Mouse (Mus musculus): ENCODE data around the gene Ifngr2.
A peak's percentile ranks its signal among the peaks of the same experiment; 100 is the strongest.
"Not testable (repeated sequence)": the region's sequence is repeated elsewhere in the genome, so short reads cannot be mapped to it uniquely, and the experiment has no call there.

The Ifngr2 gene

DNA sequence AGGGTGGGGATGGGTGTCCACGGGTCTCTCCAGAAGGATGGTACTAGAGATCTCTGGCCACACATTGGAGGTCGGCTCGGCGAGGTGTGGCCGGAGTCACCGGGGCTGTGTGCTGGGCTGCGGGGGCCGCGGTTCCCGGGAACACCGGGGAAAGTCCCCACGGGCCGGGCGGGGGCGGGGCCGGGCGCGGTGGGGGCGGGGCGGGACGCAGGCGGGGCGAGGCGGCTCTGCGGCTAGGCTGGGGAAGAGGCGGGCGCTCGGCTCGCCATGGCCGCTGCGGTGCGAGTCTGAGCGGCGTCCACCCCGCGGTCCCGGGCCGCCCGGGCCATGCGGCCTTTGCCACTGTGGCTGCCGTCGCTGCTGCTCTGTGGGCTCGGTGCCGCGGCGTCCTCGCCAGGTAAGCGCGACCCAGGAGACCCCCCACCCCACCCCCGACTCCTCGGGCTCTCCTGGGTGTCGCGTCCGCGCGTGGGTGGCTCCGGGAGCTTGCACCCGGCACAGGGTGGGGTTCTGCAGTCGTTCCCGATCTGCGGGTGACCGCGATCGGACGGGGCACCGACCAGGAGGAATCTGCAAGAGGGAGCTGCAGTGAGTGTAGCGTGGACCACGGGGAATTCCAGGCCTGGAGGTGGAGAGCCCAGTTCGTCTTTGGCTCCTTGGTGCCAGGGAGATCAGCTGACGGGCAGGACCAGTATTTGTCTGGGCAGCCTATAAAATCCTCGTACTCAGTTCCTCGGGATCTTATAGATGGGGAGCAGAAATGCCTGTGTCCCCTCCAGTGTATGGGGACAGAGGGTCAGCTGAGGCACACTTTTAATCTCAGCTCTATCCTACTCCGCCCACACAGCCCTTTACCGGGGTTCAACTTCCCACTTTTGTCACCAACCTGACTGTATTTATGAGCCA is at the start of gene Ifngr2:
TSS of gene Ifngr2 (plus strand) at position 237 of the 906 bp plus-strand sequence.
- DNase-seq (ENCODE audit: inconsistent ontology term), result peak; percentile 65

DNA sequence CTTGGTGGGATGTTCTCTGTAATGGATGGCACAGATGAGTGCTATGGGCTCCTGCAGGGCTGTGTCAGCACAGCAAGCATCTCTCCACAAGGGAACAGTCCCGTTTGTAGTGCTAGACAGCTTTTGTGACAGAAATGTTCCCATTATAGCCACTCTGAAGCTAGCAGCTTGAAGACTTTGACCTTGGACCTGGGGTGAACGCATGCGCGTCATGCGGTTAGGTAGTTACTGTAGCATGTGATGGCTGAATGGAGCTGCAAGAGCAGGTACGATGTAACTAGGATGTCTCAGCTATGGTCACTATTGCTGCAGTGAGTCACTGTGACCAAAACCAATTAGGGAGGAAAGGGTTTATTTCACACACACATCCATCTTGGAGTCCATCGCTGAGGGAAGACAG is 48.8 kb upstream of the Ifngr2 start:
- no peak for DNase-seq (ENCODE audit: inconsistent ontology term)

DNA sequence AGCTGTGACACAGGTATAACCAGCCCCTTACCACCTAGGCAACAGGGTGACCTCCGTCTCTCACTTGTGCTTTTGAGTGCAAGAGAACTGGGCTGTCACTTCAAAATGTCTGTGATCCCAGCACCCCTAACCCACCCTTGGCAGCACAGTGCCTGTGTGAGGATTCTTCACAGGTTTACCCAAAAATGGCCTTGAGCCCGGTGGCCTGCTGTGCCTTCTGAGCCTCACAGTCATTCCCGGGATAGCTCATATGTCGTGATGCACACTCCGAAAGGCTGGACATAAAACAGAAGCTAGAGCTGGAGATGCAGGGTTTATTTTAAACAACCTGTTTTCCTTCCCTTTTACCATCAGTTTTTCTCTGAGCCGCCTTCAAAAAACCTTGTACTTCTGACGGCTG is 42.2 kb upstream of the Ifngr2 start:
- DNase-seq (ENCODE audit: inconsistent ontology term), result no peak

DNA sequence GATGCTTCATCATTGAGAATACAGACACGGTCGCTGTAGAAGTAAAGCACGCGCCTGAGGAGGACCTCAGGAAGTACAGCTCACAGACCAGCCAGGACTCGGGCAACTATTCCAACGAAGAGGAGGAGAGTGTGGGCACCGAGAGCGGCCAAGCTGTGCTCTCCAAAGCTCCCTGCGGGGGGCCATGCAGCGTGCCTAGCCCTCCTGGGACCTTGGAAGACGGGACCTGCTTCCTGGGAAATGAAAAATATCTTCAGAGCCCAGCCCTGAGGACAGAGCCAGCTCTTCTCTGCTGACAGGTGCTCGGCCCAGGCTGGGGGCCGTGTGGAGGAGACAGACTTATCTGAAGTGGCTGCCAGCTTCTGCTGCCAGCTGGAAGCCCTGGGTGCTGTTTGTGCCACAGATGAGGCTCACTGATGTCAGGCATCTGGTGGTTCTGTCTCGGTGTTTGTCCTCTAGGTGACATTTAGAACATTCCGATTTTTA is 41.7 kb upstream of the Ifngr2 start:
- DNase-seq (ENCODE audit: inconsistent ontology term), result no peak

DNA sequence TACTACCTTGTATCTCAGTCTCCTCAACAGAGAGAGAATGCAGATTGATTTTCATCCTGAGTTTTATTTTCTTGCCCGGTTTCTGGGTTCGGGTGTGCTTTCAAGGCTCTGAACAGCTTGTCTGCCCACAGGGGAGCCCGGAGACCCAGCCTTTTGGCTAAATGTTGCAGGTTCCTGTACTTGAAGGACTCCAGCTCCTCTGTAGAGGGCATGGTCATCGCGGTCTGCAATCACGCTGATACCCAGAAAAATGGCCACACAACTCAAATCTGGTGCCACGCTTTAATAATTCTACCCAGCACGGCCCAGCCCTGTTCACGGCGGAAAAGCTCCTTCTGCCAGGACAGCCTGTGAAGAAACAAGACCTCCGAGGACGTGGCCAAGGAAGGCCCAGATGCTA is 40.5 kb upstream of the Ifngr2 start:
- no peak for DNase-seq (ENCODE audit: inconsistent ontology term)

DNA sequence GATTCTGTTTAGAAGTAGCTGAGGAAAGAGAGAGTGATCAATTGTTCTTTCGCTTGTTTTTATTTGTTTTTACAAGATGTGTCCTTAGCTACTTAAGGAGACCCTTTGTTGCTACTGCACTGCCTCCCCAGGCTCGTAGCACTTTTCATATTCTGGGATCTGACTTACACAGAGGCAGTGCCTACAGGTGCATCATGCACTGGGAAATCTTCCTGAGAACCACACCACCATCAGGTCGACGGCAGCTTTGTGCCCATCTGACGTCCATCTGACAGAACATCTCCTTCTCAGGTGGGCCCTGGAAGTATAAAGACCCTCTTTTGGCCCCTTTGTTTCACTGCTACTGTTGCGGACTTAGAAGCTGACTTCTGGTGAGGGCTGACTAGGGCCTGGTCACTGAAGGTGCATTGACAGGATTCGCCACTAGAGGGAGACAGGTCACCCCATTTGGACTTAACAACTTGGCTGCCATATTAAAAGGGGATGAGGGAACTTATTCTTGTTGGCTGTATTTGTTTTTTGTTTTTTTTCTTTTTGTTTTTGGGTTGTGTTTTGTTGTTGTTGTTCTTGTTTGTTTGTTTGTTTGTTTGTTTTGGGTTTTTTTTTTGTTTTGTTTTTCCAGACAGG is 34.6 kb upstream of the Ifngr2 start:
- DNase-seq (ENCODE audit: inconsistent ontology term), result peak; percentile 43

DNA sequence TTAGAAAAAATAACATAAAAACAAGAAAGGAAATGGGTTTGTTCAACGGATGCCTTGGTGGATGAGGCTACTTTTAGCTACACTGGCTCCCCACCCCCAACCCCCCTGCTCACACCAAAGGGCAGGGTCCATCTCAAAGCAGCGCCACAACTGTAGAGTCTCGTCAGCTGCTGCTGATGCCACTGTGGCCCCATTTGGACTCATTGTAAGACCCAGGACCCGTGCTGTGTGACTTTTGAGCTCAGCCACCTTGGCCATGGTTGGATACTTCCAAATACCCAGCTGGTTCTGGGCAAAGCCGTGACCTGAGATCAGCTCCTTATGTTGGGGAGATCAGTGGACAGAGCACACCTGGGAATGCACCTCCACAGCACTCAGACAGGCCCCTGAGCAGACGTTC is 33.8 kb upstream of the Ifngr2 start:
- DNase-seq (ENCODE audit: inconsistent ontology term), result no peak

DNA sequence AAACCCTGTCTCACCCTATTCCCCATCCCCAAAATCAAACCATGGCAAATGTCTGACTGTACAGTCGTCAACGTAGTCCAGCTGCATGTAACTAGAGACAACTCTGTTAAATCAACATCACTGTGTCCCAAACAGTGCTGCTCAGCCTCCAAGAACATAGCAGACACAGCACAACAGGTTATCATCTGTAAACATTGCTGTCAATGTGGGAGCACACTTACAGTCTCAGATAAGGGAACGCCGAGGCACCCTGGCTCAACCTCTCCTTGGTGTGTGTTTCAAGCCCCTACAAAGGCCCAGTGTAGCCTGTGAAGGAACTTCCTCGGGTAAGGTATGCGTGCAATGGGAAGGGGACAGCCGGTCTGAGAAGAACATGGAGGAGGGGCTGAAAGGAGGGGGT is 29.9 kb upstream of the Ifngr2 start:
- DNase-seq (ENCODE audit: inconsistent ontology term), result no peak

DNA sequence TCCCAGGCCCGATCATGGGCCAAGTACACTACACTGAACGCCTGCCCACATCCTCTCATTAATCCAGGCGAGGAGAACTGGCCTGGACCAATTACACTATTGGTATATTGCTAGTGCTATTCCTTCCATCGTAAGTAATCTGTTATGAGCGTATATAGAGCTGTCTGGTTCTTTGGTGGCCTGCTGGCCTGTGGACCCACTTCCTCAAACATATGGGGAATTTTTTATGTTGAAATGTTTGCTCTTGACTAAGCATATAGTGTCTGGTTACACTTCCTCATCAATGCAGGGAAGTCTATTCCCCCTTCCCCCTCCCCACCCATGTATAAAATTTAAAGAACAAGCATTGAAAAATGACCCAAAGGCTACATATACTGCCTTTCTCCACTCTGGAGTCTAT is 24.8 kb upstream of the Ifngr2 start:
- DNase-seq (ENCODE audit: inconsistent ontology term), result no peak

DNA sequence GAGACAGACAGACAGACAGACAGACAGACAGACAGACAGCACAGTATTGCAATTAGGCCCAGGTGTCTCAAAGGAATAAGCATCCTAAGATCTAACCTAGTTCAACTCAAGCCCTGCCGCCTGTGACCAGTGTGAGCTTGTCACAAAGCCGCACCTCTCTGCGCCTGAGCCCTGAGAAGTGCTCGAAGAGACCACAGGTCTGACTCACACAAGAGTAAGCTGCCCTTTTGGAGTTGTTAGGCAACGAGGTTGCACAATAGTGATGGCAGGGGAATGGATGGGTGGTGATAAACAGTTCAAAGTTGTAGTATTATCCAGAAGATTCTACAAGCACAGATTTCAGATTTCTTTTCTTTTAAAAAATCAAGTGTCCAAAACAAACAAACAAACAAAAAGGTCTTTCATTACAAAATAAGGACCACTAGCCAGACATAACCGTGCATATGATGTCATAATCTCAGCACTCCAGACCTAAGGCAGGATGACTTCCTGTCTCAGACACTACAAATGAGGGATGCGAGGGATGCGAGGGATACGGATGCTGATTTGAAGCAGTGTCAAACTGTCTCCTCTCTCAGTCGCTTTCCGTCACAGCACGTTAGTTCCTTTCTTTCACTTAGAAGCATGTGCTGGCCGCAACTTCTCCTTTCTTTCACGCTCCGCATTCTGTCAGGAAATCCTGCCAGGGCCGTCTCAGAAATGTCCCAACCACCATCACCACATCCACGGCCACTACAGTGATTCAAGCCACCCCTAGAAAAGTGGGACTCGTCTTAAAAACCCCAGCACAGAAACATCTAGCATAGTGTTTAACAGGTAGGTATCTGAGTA is 24.2 kb upstream of the Ifngr2 start:
- DNase-seq (ENCODE audit: inconsistent ontology term), result peak; percentile 36

DNA sequence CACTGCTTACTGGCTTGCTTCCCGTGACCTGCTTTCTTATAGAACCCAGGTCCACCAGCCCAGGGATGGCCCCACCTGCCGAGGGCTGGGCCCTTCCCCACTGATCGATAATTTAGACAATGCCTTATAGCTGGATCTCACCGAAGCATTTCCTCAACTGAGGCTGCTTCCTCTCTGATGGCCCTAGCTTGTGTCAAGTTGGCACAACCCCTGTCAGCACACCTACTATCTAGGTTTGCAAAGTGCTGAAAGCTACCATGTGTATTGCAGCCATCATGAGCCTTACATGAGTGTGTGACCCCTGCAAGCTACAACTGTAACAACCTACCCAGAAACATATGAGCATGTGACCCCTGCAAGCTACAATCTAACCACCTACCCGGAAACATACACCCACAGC is 22.7 kb upstream of the Ifngr2 start:
- DNase-seq (ENCODE audit: inconsistent ontology term), result no peak

DNA sequence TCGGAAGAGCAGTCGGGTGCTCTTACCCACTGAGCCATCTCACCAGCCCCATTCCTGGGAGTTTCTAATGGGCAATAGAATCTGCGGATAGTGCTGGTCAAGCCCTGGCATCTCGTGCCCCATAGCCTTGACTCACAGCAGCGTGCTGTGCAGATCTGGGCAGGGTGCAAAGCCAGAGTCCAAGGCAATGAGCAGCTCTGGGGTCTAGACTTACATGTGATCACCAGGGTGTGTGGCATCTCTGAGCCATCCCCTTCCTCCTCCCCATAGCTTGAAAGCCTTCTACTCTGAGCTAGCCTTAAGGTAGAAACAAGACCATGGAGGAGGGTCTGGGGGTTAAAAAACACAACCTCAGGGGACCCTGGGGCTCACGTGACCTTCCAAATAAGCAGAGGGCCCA is 20.6 kb upstream of the Ifngr2 start:
- DNase-seq (ENCODE audit: inconsistent ontology term), result no peak

DNA sequence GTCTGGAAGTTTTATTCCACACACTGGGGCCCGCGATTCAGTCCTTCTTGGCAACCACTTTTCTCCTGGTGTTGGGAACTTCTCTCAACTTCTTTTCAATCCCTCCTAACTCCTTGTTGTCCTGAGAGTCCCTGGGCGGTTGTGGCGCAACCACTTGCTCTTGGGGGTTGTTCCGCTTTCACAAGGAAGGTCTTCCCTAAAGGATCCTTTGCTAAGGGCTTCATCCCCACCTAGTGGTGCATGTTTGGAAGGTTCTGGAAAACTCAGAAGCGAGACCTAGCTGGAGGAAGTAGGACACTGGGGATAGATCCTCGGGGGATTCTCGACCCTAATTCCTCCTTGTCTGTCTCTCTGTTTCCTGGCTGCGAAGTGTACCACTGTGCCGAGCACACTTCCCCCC is 19.8 kb upstream of the Ifngr2 start:
- no peak for DNase-seq (ENCODE audit: inconsistent ontology term)

DNA sequence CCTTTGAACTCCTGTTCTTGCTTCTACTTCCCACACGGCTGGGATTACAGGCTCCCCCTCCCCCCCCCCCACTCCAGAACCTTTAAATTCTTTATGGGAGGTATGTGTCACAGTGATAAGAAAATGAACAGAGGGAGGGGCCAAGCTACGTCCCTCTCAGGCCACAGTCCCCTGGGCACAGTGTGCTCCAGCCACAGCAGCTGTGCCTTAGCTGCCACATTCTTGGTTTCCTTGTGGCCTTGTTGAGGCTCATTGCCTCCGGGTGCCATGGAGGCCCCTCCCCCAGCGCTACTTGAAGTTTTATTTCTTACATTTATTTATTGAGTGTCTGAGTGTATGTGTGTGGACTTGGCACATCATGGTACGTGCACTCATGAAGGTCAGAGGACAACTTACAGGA is 19.4 kb upstream of the Ifngr2 start:
- DNase-seq (ENCODE audit: inconsistent ontology term), result no peak

DNA sequence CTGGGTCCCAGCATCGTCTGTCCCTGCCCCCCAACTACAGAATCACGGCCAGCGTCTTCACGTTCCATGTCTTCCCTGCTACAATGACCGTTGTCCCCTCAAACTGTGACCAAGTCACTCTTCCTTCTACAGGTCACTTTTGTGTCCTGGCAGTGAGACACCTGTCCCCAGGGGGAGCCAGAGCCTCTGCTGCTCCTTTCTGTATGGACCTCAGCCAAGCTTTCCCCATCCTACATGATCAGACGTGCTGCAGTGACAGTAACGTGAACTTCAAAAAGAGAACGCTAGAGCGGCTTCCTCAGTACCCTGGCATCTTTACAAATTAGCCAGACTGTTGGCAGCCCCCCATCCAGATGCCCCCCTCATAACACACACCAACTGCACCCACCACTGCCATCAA is 18.3 kb upstream of the Ifngr2 start:
- DNase-seq (ENCODE audit: inconsistent ontology term), result no peak

DNA sequence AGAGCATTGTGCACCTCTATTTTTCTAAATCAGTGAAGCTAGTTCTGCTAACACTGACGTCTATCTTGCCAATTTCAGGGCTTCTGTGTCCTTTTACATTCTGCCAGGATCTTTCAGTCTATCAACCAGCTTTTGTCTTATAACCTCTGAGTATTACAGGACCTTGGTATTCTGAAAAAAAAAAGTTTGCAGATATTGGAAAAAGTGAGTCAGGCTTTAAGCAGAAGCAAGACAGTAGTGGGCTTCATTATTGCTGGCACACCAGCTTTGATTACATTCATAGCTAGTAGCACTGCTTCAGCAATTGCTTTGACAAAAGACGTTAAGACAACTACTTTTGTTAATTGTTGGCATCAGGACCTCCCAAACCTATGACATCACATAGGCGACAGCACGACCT is 16.0 kb upstream of the Ifngr2 start:
- DNase-seq (ENCODE audit: inconsistent ontology term), result not testable (repeated sequence)

DNA sequence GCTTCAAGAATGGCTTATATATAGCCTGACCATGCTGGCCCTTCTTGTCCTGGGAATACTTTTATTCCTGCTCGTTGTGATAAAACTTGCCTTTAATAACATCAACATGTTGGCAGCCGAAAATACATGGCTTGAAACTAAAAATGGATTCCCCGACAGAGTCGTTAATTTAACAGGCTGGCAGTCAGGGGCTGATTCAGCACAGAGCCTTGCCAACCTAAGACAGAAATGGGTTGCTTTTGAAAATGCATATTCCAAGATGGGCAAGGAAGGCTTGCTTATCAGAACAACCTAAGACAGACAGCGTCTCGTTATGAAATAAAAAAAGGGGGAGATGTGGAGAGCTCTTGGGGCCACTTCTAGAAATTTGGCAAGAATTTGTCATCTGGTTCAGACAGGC is 15.0 kb upstream of the Ifngr2 start:
- DNase-seq (ENCODE audit: inconsistent ontology term), result no peak

DNA sequence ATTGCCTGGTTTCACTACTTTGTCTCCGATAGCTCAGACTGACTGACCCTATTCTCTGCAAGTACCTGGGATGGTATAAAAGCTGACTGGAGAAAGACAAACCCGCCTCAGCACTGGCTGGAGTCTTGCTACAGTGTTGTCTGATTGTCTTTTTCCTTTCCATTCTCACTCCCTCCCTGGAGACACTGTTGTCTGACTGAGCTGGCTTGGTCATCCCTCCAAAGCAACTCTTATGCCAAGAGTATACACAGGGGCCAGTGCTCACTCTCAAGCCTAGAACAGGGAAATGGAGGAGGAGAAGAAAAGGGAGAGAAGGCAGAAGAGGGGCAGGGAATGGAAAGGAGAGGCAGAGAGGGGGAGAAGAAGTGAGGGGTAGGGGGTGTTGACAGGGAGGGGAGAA is 14.4 kb upstream of the Ifngr2 start:
- DNase-seq (ENCODE audit: inconsistent ontology term), result no peak

DNA sequence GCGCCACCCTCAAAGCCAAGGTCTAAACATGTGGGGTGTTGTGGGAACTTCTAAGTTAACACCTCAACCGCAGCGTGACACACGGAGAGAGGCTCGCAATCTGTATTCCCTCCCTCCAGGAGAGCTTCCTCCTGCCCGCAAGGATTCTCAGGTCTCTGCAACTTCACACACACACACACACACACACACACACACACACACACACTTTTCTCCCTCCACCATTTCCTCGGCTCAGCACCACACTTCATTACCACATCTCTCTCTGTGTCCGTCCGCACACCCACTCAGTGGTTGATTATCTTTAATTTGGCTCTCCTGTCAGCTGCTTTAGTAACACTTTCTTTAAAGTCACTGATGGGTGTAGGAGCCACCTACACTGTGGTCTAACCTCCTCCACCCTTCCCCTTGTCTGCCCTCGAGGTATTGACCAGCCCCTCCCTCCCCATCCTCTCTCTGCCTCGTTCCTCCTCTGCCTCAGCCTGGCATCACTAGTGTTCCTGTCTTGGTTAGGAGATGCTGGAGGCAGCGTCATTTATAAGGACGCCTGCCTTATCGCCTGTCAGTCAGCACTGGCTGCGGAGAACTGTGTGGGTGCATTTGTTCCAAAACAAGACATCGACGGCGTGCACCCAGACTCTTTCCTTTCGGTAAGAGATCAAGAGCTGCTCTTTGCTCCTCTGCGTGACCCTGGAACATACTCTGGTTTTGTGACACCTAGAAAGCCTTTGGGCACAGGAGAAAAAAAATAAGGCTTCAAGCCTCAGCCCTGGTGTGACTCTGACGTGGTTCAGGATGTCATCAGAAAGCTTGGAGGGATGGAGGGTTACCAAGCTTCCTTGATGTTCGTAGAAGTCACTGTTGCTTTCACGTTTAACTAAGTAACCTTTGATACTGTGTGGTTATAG is 13.5 kb upstream of the Ifngr2 start:
- no peak for DNase-seq (ENCODE audit: inconsistent ontology term)

DNA sequence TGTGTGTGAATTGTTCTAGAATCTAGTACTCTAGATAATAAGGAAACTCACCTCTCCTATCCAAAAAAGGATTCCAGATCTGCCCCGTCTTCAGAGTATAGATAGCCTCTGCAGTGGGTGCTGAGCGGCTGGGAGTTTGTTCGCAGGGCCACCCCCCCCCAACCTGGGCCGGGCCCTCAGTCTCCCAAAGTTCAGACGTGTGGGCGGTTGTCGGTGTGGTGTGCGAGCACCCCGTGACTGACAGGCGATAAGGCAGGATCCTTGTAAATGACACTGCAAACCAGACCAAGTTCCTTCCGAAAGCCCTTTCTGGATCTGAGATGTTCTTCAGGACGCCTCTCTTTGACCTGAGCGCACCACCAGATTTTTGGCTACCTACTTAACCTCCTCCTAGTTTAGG is 12.4 kb upstream of the Ifngr2 start:
- peak; percentile 74 for DNase-seq (ENCODE audit: inconsistent ontology term)

DNA sequence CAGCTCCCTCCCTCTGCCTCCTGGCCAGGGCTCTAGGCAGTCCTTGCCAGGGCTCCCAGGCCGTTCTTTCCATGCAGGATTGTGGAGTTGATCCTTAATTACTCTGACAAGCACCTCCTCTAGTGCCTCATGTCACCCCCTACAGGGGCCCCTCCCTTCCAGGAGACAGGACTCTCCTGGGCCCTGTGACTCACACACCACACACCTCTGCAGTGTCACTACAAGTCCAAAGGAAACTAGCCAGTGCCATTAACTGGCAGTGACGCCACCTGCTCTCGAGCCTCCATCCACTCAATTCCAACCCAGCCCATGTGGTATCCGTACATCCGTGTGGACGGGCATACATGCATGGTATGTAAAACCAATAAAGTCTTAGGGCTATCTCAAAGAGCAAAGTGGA is 12.0 kb upstream of the Ifngr2 start:
- DNase-seq (ENCODE audit: inconsistent ontology term), result no peak

Measured in Muller cell, postnatal 12 days (primary cell).